Mouse (Mus musculus): ENCODE measurements around the gene Chpf. TPM values are rescaled to one million over a fixed set of nuclear protein-coding genes. Genes with fewer than 3 reads are reported as not detected.
A peak's percentile ranks its signal among the peaks of the same experiment; 100 is the strongest.

Chpf gene
- polyA plus RNA-seq, 1 experiment from 2014 or later, result 40.6 TPM

DNA sequence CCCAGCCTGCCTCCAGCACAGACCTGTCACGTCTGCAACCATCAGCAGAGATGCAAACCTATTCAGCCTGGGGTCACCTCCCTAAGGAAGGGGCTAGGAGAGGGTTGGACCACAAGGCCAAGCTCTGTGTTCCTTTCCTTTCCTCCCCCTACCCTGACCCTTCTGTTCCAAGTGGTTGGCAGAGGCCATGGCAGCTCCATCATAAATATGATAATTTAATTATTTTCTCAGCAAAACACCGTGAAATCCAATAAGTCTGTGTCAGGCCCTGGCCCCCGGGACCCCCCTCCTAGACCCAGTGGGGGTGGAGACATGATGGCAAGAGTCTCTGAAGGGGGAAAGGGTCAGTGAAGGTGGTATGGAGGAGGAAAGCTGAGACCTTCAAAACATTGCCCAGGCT, 34.9 kb downstream of the Chpf start:
- H3K4me2 ChIP-seq, result no peak overlapping the region
- 22% methylated on average over 3 of the region's 3 CpGs for WGBS
- ATAC-seq (replicated peaks; ENCODE audit: low FRiP score), result no peak
- H3K27me3 ChIP-seq, result peaks cover 37% of the 10 kb centered on the region
- H3K4me1 ChIP-seq, result peaks cover 86% of the 10 kb centered on the region
- no peaks in the 10 kb centered on the region for H3K9me3 ChIP-seq (replicated peaks)
- H3K4me3 ChIP-seq (replicated peaks), result no peak overlapping the region
- peaks cover 26% of the 10 kb centered on the region for H3K36me3 ChIP-seq
- H3K27ac ChIP-seq, result peak overlapping the region; percentile 82; the same call in 1 of the 2 replicates
- no peak overlapping the region for H3K9ac ChIP-seq

DNA sequence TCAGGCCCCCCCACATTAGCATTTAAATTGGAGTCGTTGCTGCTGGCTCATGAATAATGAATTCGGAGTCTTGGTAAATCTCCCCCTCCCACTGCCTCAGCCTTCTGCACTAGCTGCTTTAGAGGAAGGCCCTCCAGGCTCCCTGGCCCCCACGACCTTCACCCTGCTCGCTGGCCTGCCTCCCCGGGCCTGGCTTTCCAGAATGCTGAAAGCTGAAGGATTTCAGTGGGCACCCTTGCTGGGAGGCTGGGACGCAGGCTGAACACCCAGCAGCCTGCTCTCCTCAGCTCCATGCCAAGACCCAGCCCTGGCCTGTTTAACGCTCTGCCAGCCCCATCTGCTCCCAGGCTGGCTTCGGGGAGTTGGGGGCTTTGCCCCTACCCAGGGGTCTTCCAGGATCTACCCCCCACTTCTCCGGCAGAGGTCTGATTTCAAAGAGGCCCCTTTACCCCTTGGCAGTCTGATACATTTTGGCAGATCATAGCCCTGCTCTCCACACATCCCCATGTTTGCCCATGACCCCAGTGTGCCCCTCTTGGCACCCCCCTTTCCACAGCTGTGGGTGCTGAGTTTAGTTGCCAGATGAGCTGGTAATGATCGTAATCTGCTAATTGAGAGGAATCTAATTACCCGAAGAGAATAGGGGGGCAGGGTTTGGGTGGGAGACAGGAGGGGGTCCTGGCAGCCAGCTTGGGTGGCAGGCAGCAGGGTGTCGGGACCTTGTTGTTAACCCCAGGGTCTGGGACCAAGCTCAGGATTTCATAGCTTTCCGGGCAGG, 35.7 kb downstream of the Chpf start:
- WGBS, result 22% methylated on average over 13 of the region's 13 CpGs
- Histone ChIP-seq H3K9ac (no peak overlapping the region), H3K4me1 (peaks cover 84% of the 10 kb centered on the region), H3K27me3 (peaks cover 30% of the 10 kb centered on the region), H3K36me3 (peaks cover 26% of the 10 kb centered on the region), H3K4me2 (no peak overlapping the region), H3K9me3 (replicated peaks) (no peaks in the 10 kb centered on the region), H3K4me3 (replicated peaks) (no peak overlapping the region), H3K27ac (peak overlapping the region; percentile 7)
- no peak for ATAC-seq (replicated peaks; ENCODE audit: low FRiP score)

- no peak for ATAC-seq (replicated peaks; ENCODE audit: low FRiP score)
- no peaks in the 10 kb centered on the region for H3K9me3 ChIP-seq (replicated peaks)
- no peak overlapping the region for H3K9ac ChIP-seq
- peak overlapping the region; percentile 7 for H3K27ac ChIP-seq
- no peak overlapping the region for H3K4me2 ChIP-seq
- H3K36me3 ChIP-seq, result peaks cover 28% of the 10 kb centered on the region
- H3K27me3 ChIP-seq, result peaks cover 25% of the 10 kb centered on the region; the same call in 1 of the 2 replicates
- 50% methylated on average over 8 of the region's 8 CpGs for whole genome bisulfite sequencing
- H3K4me1 ChIP-seq, result peaks cover 78% of the 10 kb centered on the region
- H3K4me3 ChIP-seq (replicated peaks), result no peak overlapping the region
Measured at GRCm38 (mm10) chr1:75442811-75443210, 36.3 kb downstream of the Chpf start.

DNA sequence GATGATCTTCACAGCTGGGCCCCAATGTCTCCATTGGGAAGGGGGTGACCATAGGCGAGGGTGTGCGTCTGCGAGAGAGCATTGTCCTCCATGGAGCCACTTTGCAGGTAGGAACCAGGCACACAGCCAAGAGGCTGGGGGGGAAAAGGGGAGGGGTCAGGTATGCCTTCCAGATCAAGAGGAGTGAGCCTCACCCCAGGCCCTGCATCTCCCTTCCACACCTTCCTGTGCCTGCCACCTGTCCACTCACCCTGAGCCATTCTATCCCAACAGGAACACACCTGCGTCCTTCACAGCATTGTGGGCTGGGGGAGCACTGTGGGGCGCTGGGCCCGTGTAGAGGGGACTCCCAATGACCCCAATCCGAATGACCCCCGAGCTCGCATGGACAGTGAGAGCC, 36.9 kb downstream of the Chpf start:
- H3K4me1 ChIP-seq, result peaks cover 76% of the 10 kb centered on the region
- H3K27ac ChIP-seq, result no peak overlapping the region
- H3K27me3 ChIP-seq, result peaks cover 25% of the 10 kb centered on the region; the same call in 1 of the 2 replicates
- 84% methylated on average over 9 of the region's 9 CpGs for WGBS
- ATAC-seq (replicated peaks; ENCODE audit: low FRiP score), result no peak
- H3K36me3 ChIP-seq, result peaks cover 31% of the 10 kb centered on the region
- H3K4me3 ChIP-seq (replicated peaks), result no peak overlapping the region
- H3K4me2 ChIP-seq, result no peak overlapping the region
- no peaks in the 10 kb centered on the region for H3K9me3 ChIP-seq (replicated peaks)
- no peak overlapping the region for H3K9ac ChIP-seq

DNA sequence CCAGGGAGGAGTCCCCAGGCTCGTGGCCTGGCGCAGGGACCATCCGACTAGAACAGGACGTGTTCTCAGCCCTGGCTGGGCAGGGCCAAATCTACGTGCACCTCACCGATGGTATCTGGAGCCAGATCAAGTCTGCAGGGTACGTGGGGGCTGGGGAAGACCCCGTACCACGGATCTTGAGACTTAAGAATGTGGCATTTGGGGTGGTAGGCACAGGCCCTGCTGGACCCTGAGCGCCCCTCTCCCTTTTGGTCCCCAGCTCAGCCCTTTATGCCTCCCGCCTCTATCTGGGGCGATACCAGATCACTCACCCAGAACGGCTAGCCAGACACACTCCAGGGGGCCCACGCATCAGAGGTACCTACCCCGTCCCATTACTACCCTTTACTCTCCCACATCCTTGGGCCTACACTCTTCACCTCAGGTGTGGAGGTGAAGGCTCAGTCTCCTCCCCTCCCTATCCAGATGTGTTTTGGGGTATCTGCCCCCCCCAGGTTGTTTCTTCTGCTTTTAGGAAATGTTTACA, 37.6 kb downstream of the Chpf start:
- ATAC-seq (replicated peaks; ENCODE audit: low FRiP score), result no peak

DNA sequence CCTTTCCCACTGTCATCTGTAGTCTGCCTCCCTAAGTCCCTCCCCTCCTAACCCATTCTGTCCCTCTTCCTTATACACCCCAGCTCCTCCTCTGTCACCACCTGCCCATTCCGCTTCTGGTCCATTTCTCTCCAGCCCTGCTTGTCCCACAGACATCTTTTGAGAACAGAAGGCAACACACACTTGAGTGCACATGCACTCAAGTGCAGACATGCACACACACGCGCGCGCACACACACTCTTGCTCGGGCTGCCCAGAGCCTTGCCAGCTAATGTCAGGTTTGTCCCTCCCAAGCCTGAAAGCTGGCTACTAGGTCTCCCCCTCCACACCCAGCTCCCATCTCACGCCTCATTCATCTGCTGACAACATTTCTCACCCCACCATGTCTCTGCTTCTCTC, 38.4 kb downstream of the Chpf start:
- 90% methylated on average over 7 of the region's 7 CpGs for WGBS
- H3K27me3 ChIP-seq, result peaks cover 18% of the 10 kb centered on the region; the same call in 1 of the 2 replicates
- H3K27ac ChIP-seq, result no peak overlapping the region
- H3K9ac ChIP-seq, result no peak overlapping the region
- H3K36me3 ChIP-seq, result peaks cover 31% of the 10 kb centered on the region
- H3K9me3 ChIP-seq (replicated peaks), result no peaks in the 10 kb centered on the region
- no peak for ATAC-seq (replicated peaks; ENCODE audit: low FRiP score)
- no peak overlapping the region for H3K4me3 ChIP-seq (replicated peaks)
- no peak overlapping the region for H3K4me2 ChIP-seq
- peaks cover 73% of the 10 kb centered on the region for H3K4me1 ChIP-seq

More for the DNA sequence above, 37.6 kb downstream of the Chpf start:
- Histone ChIP-seq H3K4me1 (peaks cover 76% of the 10 kb centered on the region), H3K27ac (no peak overlapping the region), H3K4me3 (replicated peaks) (no peak overlapping the region), H3K9me3 (replicated peaks) (no peaks in the 10 kb centered on the region), H3K9ac (no peak overlapping the region), H3K36me3 (peaks cover 31% of the 10 kb centered on the region), H3K4me2 (no peak overlapping the region), H3K27me3 (peaks cover 22% of the 10 kb centered on the region; the same call in 1 of the 2 replicates)
- WGBS, result 63% methylated on average over 15 of the region's 15 CpGs

DNA sequence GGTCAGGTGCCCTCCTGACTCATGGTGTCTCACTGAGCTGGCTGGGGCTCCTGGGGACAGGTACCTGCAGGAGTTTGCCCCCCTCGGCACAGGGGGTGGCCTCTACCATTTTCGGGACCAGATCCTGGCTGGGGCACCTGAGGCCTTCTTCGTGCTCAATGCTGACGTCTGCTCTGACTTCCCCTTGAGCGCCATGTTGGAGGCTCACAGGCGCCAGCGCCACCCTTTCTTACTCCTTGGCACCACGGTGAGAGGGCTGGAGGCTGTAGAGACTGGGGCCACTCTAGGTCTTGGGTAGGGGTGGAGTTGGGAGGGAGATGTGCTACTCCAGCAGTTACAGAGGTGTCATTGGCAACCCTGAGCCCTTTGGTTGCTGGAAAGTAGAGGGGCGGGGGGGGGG, 40.3 kb downstream of the Chpf start:
- WGBS, result 79% methylated on average over 8 of the region's 9 CpGs
- Histone ChIP-seq H3K9me3 (replicated peaks) (no peaks in the 10 kb centered on the region), H3K4me1 (peaks cover 60% of the 10 kb centered on the region), H3K9ac (no peak overlapping the region), H3K4me2 (no peak overlapping the region), H3K4me3 (replicated peaks) (no peak overlapping the region), H3K36me3 (peaks cover 31% of the 10 kb centered on the region), H3K27me3 (no peaks in the 10 kb centered on the region), H3K27ac (no peak overlapping the region)
- no peak for ATAC-seq (replicated peaks; ENCODE audit: low FRiP score)

DNA sequence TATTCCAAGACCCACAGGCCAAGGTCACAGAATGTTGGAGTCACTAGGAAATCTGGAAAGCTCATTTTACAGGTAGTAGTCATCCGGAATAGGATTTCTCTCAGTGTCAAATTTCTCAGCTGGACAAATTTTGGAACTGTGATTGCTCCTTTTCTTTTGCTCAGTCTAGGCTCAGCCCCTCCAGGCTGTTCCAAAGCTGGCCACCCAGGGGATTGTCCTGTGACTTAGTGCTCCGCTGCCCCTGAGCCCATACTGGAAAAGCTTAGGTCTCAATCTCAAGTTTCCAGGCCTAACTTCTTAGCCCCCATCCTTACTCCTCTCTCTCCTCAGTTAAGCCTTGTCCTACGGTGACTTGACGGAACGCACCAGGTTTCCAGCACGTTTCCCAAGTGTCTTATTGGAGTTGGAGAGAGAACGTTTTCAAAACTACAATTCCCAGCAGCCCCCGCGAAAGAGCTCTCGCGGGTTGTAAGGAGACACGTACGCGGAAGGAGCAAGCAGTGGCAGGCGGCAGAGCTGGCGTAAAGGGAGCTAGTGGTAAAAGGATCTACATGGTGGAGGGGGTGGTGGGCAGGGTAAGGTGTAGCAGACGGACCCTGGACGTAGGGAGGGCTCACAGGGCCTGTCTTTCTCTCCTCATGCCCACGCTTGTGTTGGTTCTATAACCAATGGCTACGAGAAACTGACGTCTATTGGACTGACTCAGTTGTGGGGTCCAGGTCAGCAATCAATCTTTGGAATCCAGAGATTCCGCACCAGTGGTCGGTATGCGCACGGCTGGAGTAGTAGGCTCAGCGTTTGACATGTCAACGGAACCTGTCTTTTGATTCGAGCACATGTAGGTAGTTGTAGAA, 43.4 kb downstream of the Chpf start, which contains the start of gene Gmppa:
Gmppa (plus strand) TSS at position 456 of the 854 bp plus-strand sequence.
- Histone ChIP-seq H3K4me2 (peak within 1 kb of the TSS; percentile 78), H3K27me3 (no peaks in the 10 kb centered on the region), H3K36me3 (peaks cover 8% of the 10 kb centered on the region; the same call in 1 of the 2 replicates), H3K9ac (peak within 1 kb of the TSS; percentile 71), H3K9me3 (replicated peaks) (no peaks in the 10 kb centered on the region), H3K27ac (peak within 1 kb of the TSS; percentile 74), H3K4me1 (peaks cover 38% of the 10 kb centered on the region), H3K4me3 (replicated peaks) (peak within 1 kb of the TSS; percentile 71)
- 3% methylated on average over 28 of the region's 28 CpGs for WGBS
- peak; percentile 87 for ATAC-seq (replicated peaks; ENCODE audit: low FRiP score)

DNA sequence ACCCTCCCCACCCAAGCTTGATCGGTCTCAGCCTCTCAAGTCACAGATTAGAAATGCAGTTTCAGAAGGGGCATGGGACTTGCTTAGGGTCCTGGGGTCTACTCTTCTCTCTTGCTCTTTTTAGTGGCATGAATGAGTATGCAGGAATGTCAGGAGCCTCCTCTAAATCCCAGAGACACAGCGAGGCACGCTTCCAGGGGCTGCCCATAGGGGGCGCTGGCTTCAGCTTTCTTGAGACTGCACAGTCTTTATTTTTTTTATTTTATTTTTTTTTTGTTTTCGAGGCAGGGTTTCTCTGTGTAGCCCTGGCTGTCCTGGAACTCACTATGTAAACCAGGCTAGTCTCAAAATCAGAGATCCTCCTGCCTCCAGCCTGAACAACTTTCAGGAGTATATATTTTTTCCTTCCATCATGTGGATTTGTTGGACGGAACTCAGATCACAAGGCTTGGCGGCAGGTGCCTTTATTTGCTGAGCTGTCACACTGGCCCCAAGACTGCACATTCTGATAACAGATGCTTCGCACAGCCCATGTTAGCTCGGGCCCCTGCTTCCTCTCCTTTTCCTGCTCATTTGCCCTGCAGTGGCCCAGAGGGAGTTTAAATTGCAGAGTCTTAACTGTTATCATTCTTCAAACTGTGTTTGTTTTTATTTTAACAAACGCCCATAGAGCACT, 53.2 kb downstream of the Chpf start:
- Histone ChIP-seq H3K4me3 (replicated peaks) (no peak overlapping the region), H3K4me1 (peaks cover 37% of the 10 kb centered on the region), H3K36me3 (peaks cover 13% of the 10 kb centered on the region), H3K4me2 (no peak overlapping the region), H3K27ac (no peak overlapping the region), H3K9me3 (replicated peaks) (no peaks in the 10 kb centered on the region), H3K9ac (no peak overlapping the region), H3K27me3 (peaks cover 49% of the 10 kb centered on the region)
- no peak for ATAC-seq (replicated peaks; ENCODE audit: low FRiP score)
- WGBS, result 32% methylated on average over 10 of the region's 10 CpGs

All from kidney, embryonic 15.5 days (tissue).